Comparison of ENCODE assay signal across 19 mouse cellular contexts in genomic region chr8:42958052-42958805, GRCm38 (mm10).
A peak's percentile ranks its signal among the peaks of the same experiment; 100 is the strongest.
DNase-seq lines count a peak whose midpoint lies in the region; ATAC-seq and TF ChIP-seq lines count a peak whose summit lies in the region.
"Had no signal": no experiment of that assay in that cellular context is flagged by ENCODE, and none has a peak within 500 bp of the region (broad histone marks: within the 10 kb centered on the region; RNA-seq: fewer than 3 reads in every experiment).

No protein-coding gene starts in this region.

- peak; percentile 3 to 25 for DNase-seq in frontal cortex, adult 2 months (ENCODE audit: extremely low spot score in 1 of 2, low spot score in 1 of 2)
- DNase-seq in frontal cortex, postnatal 25 days (ENCODE audit: low spot score in 2 of 2), result no peak
- no peak for DNase-seq in lung, postnatal 14 days
- peak; percentile 56 for DNase-seq in brain, adult 2 months (ENCODE audit: low read depth, low spot score)
- DNase-seq in brain, embryonic 14.5 days (ENCODE audit: low read depth), result peak; percentile 11
- DNase-seq in ovary, adult 18-20 months (ENCODE audit: low spot score), result no peak
- DNase-seq in heart, embryonic 10.5 days (ENCODE audit: low spot score), result no peak
- DNase-seq: adrenal gland, adult 8-10 months; adrenal gland, postnatal 36 days; cerebellum, adult 18-20 months; cerebellum, postnatal 10 days; gastrocnemius, adult 2 months; gastrocnemius, postnatal 25 days; heart, postnatal 36 days had no signal

- TF ChIP-seq POLR2A in brain, embryonic 14.5 days (IDR thresholded peaks at IDR 0.05; ENCODE audit: borderline replicate concordance, extremely low read depth, insufficient read depth, insufficient read length, poor library complexity, severe bottlenecking), result no peak

- ATAC-seq in lung, embryonic 16.5 days (ENCODE audit: low read depth), result 0 out of 2 replicates have a peak, but pooled peaks have one; percentile 26
- ATAC-seq: forebrain, embryonic 15.5 days; inflammation-experienced regulatory T-cells, adult 6 months had no signal

- H3K27me3 ChIP-seq in lung, embryonic 16.5 days (ENCODE audit: control insufficient read depth, insufficient read depth, low read depth, low read length), result no peaks in the 10 kb centered on the region
- no peaks in the 10 kb centered on the region for H3K27me3 ChIP-seq in heart, embryonic 10.5 days (ENCODE audit: insufficient read depth, poor library complexity, severe bottlenecking)
- H3K27me3 ChIP-seq: forebrain, embryonic 15.5 days; heart, embryonic 13.5 days; hindbrain, embryonic 15.5 days had no signal

- TF ChIP-seq CTCF in brain, embryonic 14.5 days (IDR thresholded peaks at IDR 0.05; ENCODE audit: borderline replicate concordance, extremely low read depth, insufficient read depth, insufficient read length), result no peak

- WGBS in lung, embryonic 16.5 days, result 61% methylated on average over 11 of the region's 11 CpGs
- 83% methylated on average over 11 of the region's 11 CpGs for WGBS in heart, embryonic 10.5 days

- no peak overlapping the region for H3K4me2 ChIP-seq in lung, embryonic 16.5 days (ENCODE audit: low read depth, low read length)
- H3K4me2 ChIP-seq: forebrain, embryonic 15.5 days; heart, embryonic 13.5 days; hindbrain, embryonic 15.5 days had no signal

- no peaks in the 10 kb centered on the region for H3K36me3 ChIP-seq in lung, embryonic 16.5 days (ENCODE audit: control insufficient read depth, insufficient read depth, low read length)
- no peaks in the 10 kb centered on the region for H3K36me3 ChIP-seq in heart, embryonic 10.5 days
- H3K36me3 ChIP-seq: forebrain, embryonic 15.5 days; heart, embryonic 13.5 days; hindbrain, embryonic 15.5 days had no signal

- no peak overlapping the region for H3K9ac ChIP-seq in lung, embryonic 16.5 days (ENCODE audit: low read length)
- H3K9ac ChIP-seq: forebrain, embryonic 15.5 days; heart, embryonic 13.5 days; hindbrain, embryonic 15.5 days had no signal

- no peak overlapping the region for H3K27ac ChIP-seq in lung, embryonic 16.5 days (ENCODE audit: low read length)
- H3K27ac ChIP-seq in heart, embryonic 10.5 days, result no peak overlapping the region
- H3K27ac ChIP-seq: forebrain, embryonic 15.5 days; gastrocnemius, adult 2 months; heart, embryonic 13.5 days; hindbrain, embryonic 15.5 days had no signal

- H3K4me1 ChIP-seq in lung, embryonic 16.5 days (replicated peaks; ENCODE audit: control insufficient read depth, insufficient read depth, low read length), result no peaks in the 10 kb centered on the region
- H3K4me1 ChIP-seq in heart, embryonic 10.5 days, result no peaks in the 10 kb centered on the region
- H3K4me1 ChIP-seq: forebrain, embryonic 15.5 days; heart, embryonic 13.5 days; hindbrain, embryonic 15.5 days had no signal

- H3K9me3 ChIP-seq in lung, embryonic 16.5 days (ENCODE audit: control insufficient read depth, low read length), result no peaks in the 10 kb centered on the region
- H3K9me3 ChIP-seq in heart, embryonic 10.5 days, result no peaks in the 10 kb centered on the region
- H3K9me3 ChIP-seq: forebrain, embryonic 15.5 days; heart, embryonic 13.5 days; hindbrain, embryonic 15.5 days had no signal

- no peak overlapping the region for H3K4me3 ChIP-seq in lung, embryonic 16.5 days (ENCODE audit: low read length)
- H3K4me3 ChIP-seq in heart, embryonic 10.5 days, result no peak overlapping the region
- H3K4me3 ChIP-seq: forebrain, embryonic 15.5 days; gastrocnemius, adult 2 months; heart, embryonic 13.5 days; hindbrain, embryonic 15.5 days had no signal

Comparison
In these comparisons a context has a peak if more than half of its experiments do, and no peak if none do; other contexts are left out.
1. DNase-seq: peak in frontal cortex, adult 2 months (2 of 2), brain, adult 2 months (single experiment) and brain, embryonic 14.5 days (single experiment); none in frontal cortex, postnatal 25 days (0 of 2), lung, postnatal 14 days (single experiment), ovary, adult 18-20 months (single experiment) and heart, embryonic 10.5 days (single experiment).